Mouse (Mus musculus) forebrain, embryonic 16.5 days (tissue): ENCODE results near the gene Fbxw8. TPM values are rescaled to one million over a fixed set of nuclear protein-coding genes. Genes with fewer than 3 reads are reported as not detected.

Experiments
- ATAC-seq: fragments of 200-750 bp; cut with Nextera tagmentation; 2 replicates; pipeline ENCODE4 v1.8.0; 2017; ENCODE audit warnings: mild to moderate bottlenecking, moderate library complexity
- H3K27ac ChIP-seq: fragments of 300-500 bp; sonication (generic); 2 replicates; pipeline ENCODE4 v1.5.1; 2014; ENCODE audit warnings: low read length, control low read depth
- H3K27me3 ChIP-seq: fragments of 300-500 bp; sonication (generic); replicated peaks from 2 replicates; pipeline ENCODE4 v1.6.1; 2014; ENCODE audit warnings: low read length; ENCODE audit not compliant: control insufficient read depth, insufficient read depth
- H3K36me3 ChIP-seq: fragments of 300-500 bp; sonication (generic); 2 replicates; pipeline ENCODE4 v1.6.1; 2014; ENCODE audit not compliant: control insufficient read depth, insufficient read depth
- H3K4me1 ChIP-seq: fragments of 300-500 bp; sonication (generic); replicated peaks from 2 replicates; pipeline ENCODE4 v1.6.1; 2014; ENCODE audit warnings: low read length; ENCODE audit not compliant: control insufficient read depth, insufficient read depth
- H3K4me2 ChIP-seq: fragments of 300-500 bp; sonication (generic); 2 replicates; pipeline ENCODE4 v1.6.1; 2014; ENCODE audit warnings: mild to moderate bottlenecking, low read length, control low read depth
- H3K4me3 ChIP-seq: fragments of 300-500 bp; sonication (generic); replicated peaks from 2 replicates; pipeline ENCODE4 v1.5.1; 2014; ENCODE audit warnings: mild to moderate bottlenecking, low read length, control low read depth
- H3K9ac ChIP-seq: fragments of 300-500 bp; sonication (generic); replicated peaks from 2 replicates; pipeline ENCODE4 v1.6.1; 2014; ENCODE audit warnings: low read depth, low read length, control low read depth
- H3K9me3 ChIP-seq: fragments of 300-500 bp; sonication (generic); 2 replicates; pipeline ENCODE4 v1.6.1; 2016; ENCODE audit warnings: low read length; ENCODE audit not compliant: control insufficient read depth
- WGBS: fragments of 180-500 bp; shearing (Covaris S2); extraction: QIAGEN DNeasy Blood & Tissue Kit; methylation state at CpG from one replicate; pipeline ENCODE4 v1.1.7; 2014; 5-methylcytosine and 5-hydroxymethylcytosine counted together
- polyA plus RNA-seq: library from polyadenylated mRNA; unstranded; fragments of >200 nt; fragmentation: Nextera tagmentation; extraction: Ambion mirVana; gene quantifications from 2 replicates; pipeline ENCODE4 v1.2.1, GENCODE M21; 2015

The Fbxw8 gene
- polyA plus RNA-seq, 1 experiment from 2014 or later, result 21.5 TPM

- Histone ChIP-seq H3K9ac (0 out of 2 replicates have a peak overlapping the region, but pooled peaks have one; percentile 13), H3K4me2 (peak overlapping the region; percentile 9; the same call in 1 of the 2 replicates), H3K9me3 (no peaks in the 10 kb centered on the region), H3K27ac (peak overlapping the region; percentile 67), H3K27me3 (no peaks in the 10 kb centered on the region), H3K4me3 (no peak overlapping the region), H3K36me3 (no peaks in the 10 kb centered on the region), H3K4me1 (peaks cover 20% of the 10 kb centered on the region)
- peak; percentile 88 for ATAC-seq
- 13% methylated on average over 9 of the region's 10 CpGs for WGBS
Measured at GRCm38 (mm10) chr5:118037798-118038484, 117.3 kb downstream of the Fbxw8 start.

GRCm38 (mm10) chr5:118036888-118037797 is 118.1 kb downstream of the Fbxw8 start:
- Histone ChIP-seq H3K27me3 (no peaks in the 10 kb centered on the region), H3K9me3 (no peaks in the 10 kb centered on the region), H3K4me2 (peak overlapping the region; percentile 9; the same call in 1 of the 2 replicates), H3K9ac (no peak overlapping the region), H3K4me3 (no peak overlapping the region), H3K36me3 (no peaks in the 10 kb centered on the region), H3K27ac (peak overlapping the region; percentile 67), H3K4me1 (peaks cover 20% of the 10 kb centered on the region)
- 41% methylated on average over 25 of the region's 25 CpGs for WGBS
- ATAC-seq, result peak; percentile 45

- Histone ChIP-seq H3K27ac (no peak overlapping the region), H3K27me3 (no peaks in the 10 kb centered on the region), H3K9ac (no peak overlapping the region), H3K36me3 (no peaks in the 10 kb centered on the region), H3K4me1 (peaks cover 23% of the 10 kb centered on the region), H3K4me2 (no peak overlapping the region), H3K4me3 (no peak overlapping the region), H3K9me3 (no peaks in the 10 kb centered on the region)
- WGBS, result 69% methylated on average over 3 of the region's 3 CpGs
- no peak for ATAC-seq
Measured at GRCm38 (mm10) chr5:118035786-118036185, 119.5 kb downstream of the Fbxw8 start.

- Histone ChIP-seq H3K9ac (no peak overlapping the region), H3K4me2 (no peak overlapping the region), H3K27me3 (no peaks in the 10 kb centered on the region), H3K9me3 (no peaks in the 10 kb centered on the region), H3K36me3 (no peaks in the 10 kb centered on the region), H3K27ac (no peak overlapping the region), H3K4me3 (no peak overlapping the region), H3K4me1 (peaks cover 25% of the 10 kb centered on the region)
- no peak for ATAC-seq
- 97% methylated on average over 1 of the region's 1 CpGs for WGBS
Measured at GRCm38 (mm10) chr5:118034632-118035031, 120.6 kb downstream of the Fbxw8 start.

GRCm38 (mm10) chr5:118033740-118034139 is 121.5 kb downstream of the Fbxw8 start:
- ATAC-seq, result no peak
- 74% methylated on average over 6 of the region's 6 CpGs for WGBS

GRCm38 (mm10) chr5:118033328-118033727 is 121.9 kb downstream of the Fbxw8 start:
- H3K9ac ChIP-seq, result no peak overlapping the region
- H3K4me2 ChIP-seq, result no peak overlapping the region
- H3K27ac ChIP-seq, result no peak overlapping the region
- peaks cover 11% of the 10 kb centered on the region for H3K27me3 ChIP-seq
- no peak overlapping the region for H3K4me3 ChIP-seq
- H3K4me1 ChIP-seq, result peaks cover 29% of the 10 kb centered on the region
- no peaks in the 10 kb centered on the region for H3K36me3 ChIP-seq
- ATAC-seq, result no peak
- 46% methylated on average over 4 of the region's 4 CpGs for WGBS
- H3K9me3 ChIP-seq, result no peaks in the 10 kb centered on the region

More at GRCm38 (mm10) chr5:118033740-118034139, 121.5 kb downstream of the Fbxw8 start:
- Histone ChIP-seq H3K4me3 (no peak overlapping the region), H3K4me1 (peaks cover 25% of the 10 kb centered on the region), H3K36me3 (no peaks in the 10 kb centered on the region), H3K4me2 (no peak overlapping the region), H3K9ac (no peak overlapping the region), H3K27ac (no peak overlapping the region), H3K27me3 (peaks cover 7% of the 10 kb centered on the region), H3K9me3 (no peaks in the 10 kb centered on the region)

- Histone ChIP-seq H3K27me3 (peaks cover 27% of the 10 kb centered on the region), H3K4me2 (no peak overlapping the region), H3K4me3 (no peak overlapping the region), H3K36me3 (no peaks in the 10 kb centered on the region), H3K4me1 (peaks cover 35% of the 10 kb centered on the region), H3K9me3 (no peaks in the 10 kb centered on the region), H3K9ac (no peak overlapping the region), H3K27ac (no peak overlapping the region)
- WGBS, result 21% methylated on average over 4 of the region's 4 CpGs
- ATAC-seq, result no peak
Measured at GRCm38 (mm10) chr5:118031508-118031907, 123.8 kb downstream of the Fbxw8 start.

- H3K27me3 ChIP-seq, result peaks cover 27% of the 10 kb centered on the region
- no peak overlapping the region for H3K9ac ChIP-seq
- no peaks in the 10 kb centered on the region for H3K36me3 ChIP-seq
- 55% methylated on average over 5 of the region's 5 CpGs for WGBS
- H3K9me3 ChIP-seq, result no peaks in the 10 kb centered on the region
- no peak overlapping the region for H3K4me3 ChIP-seq
- peaks cover 39% of the 10 kb centered on the region for H3K4me1 ChIP-seq
- H3K4me2 ChIP-seq, result no peak overlapping the region
- H3K27ac ChIP-seq, result no peak overlapping the region
- no peak for ATAC-seq
Measured at GRCm38 (mm10) chr5:118031059-118031458, 124.2 kb downstream of the Fbxw8 start.

GRCm38 (mm10) chr5:118030022-118030675 is 125.1 kb downstream of the Fbxw8 start:
- no peak for ATAC-seq
- H3K9me3 ChIP-seq, result no peaks in the 10 kb centered on the region
- H3K27me3 ChIP-seq, result peaks cover 31% of the 10 kb centered on the region
- WGBS, result 92% methylated on average over 9 of the region's 9 CpGs
- no peaks in the 10 kb centered on the region for H3K36me3 ChIP-seq
- no peak overlapping the region for H3K4me3 ChIP-seq
- H3K4me1 ChIP-seq, result peaks cover 39% of the 10 kb centered on the region
- no peak overlapping the region for H3K27ac ChIP-seq
- H3K4me2 ChIP-seq, result no peak overlapping the region
- no peak overlapping the region for H3K9ac ChIP-seq
